Mouse (Mus musculus): ENCODE measurements around the gene Zfp277.

The Zfp277 gene

DNA sequence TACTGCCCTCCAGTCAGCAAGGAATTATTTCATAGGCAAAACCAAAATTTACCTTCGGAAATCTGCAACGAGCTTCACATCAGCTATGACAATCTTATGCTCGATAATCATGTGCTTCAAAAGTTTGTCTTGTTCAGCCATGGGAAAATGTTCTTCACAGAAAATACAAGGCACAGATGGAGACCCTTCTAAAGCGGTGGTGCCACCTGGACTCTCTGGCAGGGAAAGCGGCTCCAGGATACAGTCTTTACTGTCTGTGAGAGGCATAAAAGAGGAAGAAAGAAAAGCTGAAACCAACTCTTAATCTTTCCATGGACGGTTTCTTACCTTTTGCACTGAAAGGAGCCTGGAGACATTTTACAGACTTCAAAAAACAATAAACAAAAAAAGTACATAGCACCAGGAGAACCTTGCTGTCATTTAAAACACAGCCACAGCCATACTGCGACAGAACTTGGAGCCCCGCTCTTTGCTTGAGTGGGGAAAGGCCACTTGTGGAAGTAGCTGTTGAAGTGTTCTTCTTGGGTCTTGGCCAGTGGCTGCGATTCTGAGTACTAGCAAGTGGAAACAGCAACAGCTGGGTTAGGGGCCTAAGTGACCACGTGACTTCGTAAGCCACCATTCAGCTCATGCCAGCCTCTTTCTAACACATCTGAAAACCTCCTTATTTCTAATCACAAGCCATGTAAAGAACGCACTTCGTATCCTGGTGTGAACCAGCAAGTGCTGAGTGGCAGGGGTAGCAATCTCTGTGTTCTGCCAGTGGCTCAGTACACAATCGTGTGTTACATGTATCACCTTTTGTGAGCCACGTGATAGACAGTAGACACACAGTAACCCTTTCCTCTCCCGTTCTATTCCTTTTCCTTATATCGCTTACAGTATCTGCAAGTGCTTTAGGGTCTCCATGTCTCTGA is 66.8 kb downstream of the Zfp277 start:
- DNase-seq (ENCODE audit: low spot score in 2 of 2): no peak

GRCm38 (mm10) chr12:40351879-40352278 is 93.8 kb downstream of the Zfp277 start:
- no peak for DNase-seq (ENCODE audit: low spot score in 2 of 2)

DNA sequence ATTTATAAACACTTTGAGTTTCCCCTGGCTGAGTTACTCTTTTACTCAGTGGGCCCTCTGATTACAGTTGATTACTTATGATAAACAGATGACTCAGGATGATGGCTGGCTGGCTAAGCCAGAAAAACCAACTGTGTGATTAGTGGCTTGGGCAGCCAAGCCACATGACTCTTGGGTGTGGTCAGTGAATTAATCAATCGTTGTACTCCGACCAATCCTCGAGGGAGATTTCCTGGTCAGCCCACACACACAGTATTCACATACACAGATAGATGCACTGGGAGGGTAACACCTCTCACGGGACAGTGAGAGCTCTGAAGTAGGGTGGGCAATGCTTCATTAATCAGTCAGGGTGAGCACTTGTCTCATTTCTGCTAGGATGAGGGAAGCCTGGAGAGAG is 97.5 kb downstream of the Zfp277 start:
- DNase-seq (ENCODE audit: low spot score in 2 of 2): no peak

GRCm38 (mm10) chr12:40347060-40347698 is 98.5 kb downstream of the Zfp277 start:
- no peak for DNase-seq (ENCODE audit: low spot score in 2 of 2)

GRCm38 (mm10) chr12:40341443-40341842 is 104.3 kb downstream of the Zfp277 start:
- DNase-seq (ENCODE audit: low spot score in 2 of 2): no peak

DNA sequence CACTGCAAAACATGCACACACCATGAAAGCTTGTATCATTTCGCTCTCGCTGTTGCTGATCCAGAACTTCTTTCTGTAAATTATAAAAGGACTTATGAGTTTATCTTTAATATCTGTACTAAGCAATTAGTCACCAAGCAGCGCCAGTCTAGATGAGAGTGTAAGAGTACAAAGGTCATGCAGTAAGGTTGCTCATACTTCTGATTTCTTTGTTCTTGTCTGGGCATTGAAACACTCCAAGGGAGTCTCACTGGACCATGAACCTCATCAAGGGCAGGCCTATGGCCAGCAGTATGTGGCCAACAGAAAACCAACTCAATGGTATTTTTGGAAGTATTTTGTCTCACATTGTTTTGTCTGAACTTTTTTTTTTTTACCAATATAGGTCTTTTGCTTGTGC is 110.4 kb downstream of the Zfp277 start:
- no peak for DNase-seq (ENCODE audit: low spot score in 2 of 2)

- DNase-seq (ENCODE audit: low spot score in 2 of 2): no peak
Measured at GRCm38 (mm10) chr12:40331467-40331866, 114.2 kb downstream of the Zfp277 start.

GRCm38 (mm10) chr12:40327012-40327660 is 118.6 kb downstream of the Zfp277 start:
- no peak for DNase-seq (ENCODE audit: low spot score in 2 of 2)

GRCm38 (mm10) chr12:40325582-40325981 is 120.1 kb downstream of the Zfp277 start:
- no peak for DNase-seq (ENCODE audit: low spot score in 2 of 2)

DNA sequence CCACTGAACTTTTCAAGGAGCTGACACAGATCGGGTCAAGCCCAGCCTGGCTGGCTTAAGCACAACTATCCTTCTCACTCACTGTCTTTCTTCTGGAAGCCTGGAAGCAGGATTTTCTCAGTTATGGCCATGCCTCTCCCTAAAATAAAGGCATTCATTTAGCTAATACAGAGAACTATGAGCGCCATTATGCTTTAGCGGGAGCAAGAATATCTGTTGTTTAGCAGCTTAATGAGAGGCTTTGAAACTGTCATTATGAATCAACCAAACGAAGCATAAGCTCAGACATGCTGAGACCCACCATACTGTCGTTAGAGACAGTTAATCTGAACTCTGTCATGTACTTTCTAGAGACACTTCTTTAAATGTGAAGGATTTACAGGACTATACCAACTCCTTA is 120.9 kb downstream of the Zfp277 start:
- DNase-seq (ENCODE audit: low spot score in 2 of 2): no peak

DNA sequence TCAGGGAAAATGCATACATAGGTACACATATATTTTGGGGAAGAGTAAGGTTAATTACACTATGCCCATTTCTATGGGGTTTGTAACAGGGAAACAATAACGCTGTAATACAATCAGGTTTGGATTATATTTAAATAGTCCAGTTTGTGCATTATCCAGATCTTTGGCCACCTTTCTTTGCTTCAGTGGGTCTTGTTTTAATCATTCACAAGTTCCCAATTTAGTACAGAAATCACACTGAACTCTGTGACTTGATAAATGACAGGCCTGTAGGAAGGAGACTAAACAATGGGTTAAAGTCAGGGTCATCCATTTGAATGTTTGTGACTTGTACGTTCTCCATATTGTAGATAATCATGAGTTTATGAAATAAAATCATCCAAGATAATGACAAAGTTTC is 130.6 kb downstream of the Zfp277 start:
- DNase-seq (ENCODE audit: low spot score in 2 of 2): no peak

GRCm38 (mm10) chr12:40303960-40304359 is 141.7 kb downstream of the Zfp277 start:
- no peak for DNase-seq (ENCODE audit: low spot score in 2 of 2)

- DNase-seq (ENCODE audit: low spot score in 2 of 2): peak in 1 of 2 experiments; percentile 24
Measured at GRCm38 (mm10) chr12:40298636-40299035, 147.1 kb downstream of the Zfp277 start.

DNA sequence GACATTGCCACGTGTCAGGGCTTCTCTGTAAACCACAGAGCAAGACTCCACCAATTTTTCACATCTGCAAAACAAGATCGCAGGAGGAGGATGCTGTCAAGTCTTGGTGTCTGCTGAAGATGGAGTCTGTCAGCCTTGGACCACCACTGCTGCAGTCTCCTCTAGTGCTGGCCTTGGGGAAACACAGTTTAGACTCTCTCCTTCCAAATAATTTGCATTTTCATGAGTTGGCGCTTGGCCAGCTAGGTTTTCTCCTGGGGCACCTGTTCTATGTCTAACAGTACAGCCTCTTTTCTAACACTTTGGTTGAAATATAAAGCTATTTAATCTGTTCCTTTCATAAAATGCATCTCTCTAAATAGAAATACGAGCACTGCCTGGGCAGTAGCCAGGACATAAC is 159.2 kb downstream of the Zfp277 start:
- no peak for DNase-seq (ENCODE audit: low spot score in 2 of 2)

- no peak for DNase-seq (ENCODE audit: low spot score in 2 of 2)
Measured at GRCm38 (mm10) chr12:40280596-40281325, 164.9 kb downstream of the Zfp277 start.

DNA sequence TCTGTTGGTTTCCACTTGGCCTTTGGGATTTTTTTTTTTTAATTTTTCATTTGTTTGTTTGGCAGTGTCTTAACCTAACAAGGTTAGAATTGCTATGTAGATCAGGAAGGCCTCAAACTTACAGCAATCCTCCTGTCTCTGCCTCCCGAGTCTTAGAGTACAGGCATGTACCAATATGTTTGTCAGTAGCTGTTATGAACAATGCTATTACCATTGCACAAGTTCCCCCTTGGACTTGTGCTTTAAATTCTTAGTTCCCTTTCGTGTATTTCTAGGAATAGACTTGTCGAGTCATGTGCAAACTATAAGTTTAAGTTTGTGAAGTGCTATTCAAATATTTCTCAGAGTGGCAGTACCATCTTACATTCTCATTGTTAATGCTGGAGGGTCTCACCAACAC is 168.1 kb downstream of the Zfp277 start:
- no peak for DNase-seq (ENCODE audit: low spot score in 2 of 2)

DNA sequence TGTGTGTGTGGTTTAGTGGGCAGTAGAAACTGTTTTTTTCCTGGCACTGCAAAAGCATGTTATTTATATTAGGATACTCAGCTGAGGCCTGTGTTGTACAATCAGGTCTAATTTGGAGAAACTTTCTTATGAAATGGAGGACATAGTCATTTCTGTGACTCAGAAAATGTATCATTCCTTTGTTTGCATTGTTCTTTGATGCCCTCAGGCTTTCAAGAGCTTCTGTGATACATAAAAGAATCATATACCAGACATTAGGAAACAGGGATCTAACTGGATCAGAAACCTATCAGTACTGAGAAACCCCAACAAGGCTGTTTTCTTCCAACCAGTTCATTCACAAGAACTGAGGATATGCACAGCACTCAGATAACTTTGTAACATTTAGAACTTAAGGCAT is 170.8 kb downstream of the Zfp277 start:
- no peak for DNase-seq (ENCODE audit: low spot score in 2 of 2)

- no peak for DNase-seq (ENCODE audit: low spot score in 2 of 2)
Measured at GRCm38 (mm10) chr12:40273339-40273738, 172.4 kb downstream of the Zfp277 start.

- no peak for DNase-seq (ENCODE audit: low spot score in 2 of 2)
Measured at GRCm38 (mm10) chr12:40272710-40273109, 173.0 kb downstream of the Zfp277 start.

DNA sequence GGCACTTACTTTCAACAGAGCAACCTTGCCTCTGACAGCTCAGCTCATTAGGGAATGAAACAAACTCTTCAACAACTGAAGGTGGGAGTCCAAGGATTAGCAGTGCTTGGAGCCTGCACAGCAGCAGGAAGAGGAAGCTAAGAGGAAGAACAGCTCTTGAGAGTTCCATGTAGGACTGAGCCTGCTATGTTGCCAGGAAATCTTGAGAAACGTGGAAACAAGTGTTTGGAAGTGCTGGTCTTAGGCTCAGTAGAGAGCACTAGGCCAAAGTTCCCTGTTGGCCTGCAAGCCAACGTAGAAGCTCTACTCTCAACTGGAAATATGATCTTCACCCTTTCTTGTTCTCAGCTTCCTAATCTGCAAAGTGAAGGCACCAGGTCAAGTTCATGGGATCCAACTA is 177.4 kb downstream of the Zfp277 start:
- no peak for DNase-seq (ENCODE audit: low spot score in 2 of 2)

Measured in heart, adult 9 months (tissue).